Mouse (Mus musculus): Measurements from ENCODE around the gene Cfap54. TPM values are rescaled to one million over a fixed set of nuclear protein-coding genes. Genes with fewer than 3 reads are reported as not detected.

The Cfap54 gene
- polyA plus RNA-seq, 1 experiment: 0.01 TPM

GRCm38 (mm10) chr10:93035489-93035888 is 45.9 kb downstream of the Cfap54 start:
- H3K27me3 ChIP-seq (ENCODE audit: control insufficient read depth, insufficient read depth, insufficient read length): no peaks in the 10 kb centered on the region
- H3K79me2 ChIP-seq (ENCODE audit: control insufficient read depth, insufficient read depth): no peaks in the 10 kb centered on the region
- H3K36me3 ChIP-seq (ENCODE audit: control insufficient read depth, insufficient read depth): no peaks in the 10 kb centered on the region
- H3K4me3 ChIP-seq (ENCODE audit: insufficient read depth, poor library complexity, severe bottlenecking): no peak overlapping the region
- TF ChIP-seq CEBPB (IDR thresholded peaks at IDR 0.05; ENCODE audit: low read depth) (no peak), USF1 (IDR thresholded peaks at IDR 0.05; ENCODE audit: low read depth) (no peak), MYOD1 (IDR thresholded peaks at IDR 0.05; ENCODE audit: control insufficient read depth, insufficient read length, low read depth) (no peak), CTCF (IDR thresholded peaks at IDR 0.05; ENCODE audit: control insufficient read depth, insufficient read depth, insufficient read length) (no peak), FOSL1 (IDR thresholded peaks at IDR 0.05; ENCODE audit: insufficient read depth, low read length, poor library complexity, severe bottlenecking) (no peak), MYOG (IDR thresholded peaks at IDR 0.05; ENCODE audit: control insufficient read depth, extremely low read depth, insufficient read length) (no peak), MAX (IDR thresholded peaks at IDR 0.05) (no peak)
- no peak overlapping the region for H3ac ChIP-seq (ENCODE audit: control insufficient read depth, insufficient read length, low read depth)
- H3K79me3 ChIP-seq (ENCODE audit: low read depth): no peaks in the 10 kb centered on the region

GRCm38 (mm10) chr10:93023295-93023694 is 58.1 kb downstream of the Cfap54 start:
- no peak for TF ChIP-seq MAX (IDR thresholded peaks at IDR 0.05)
- TF ChIP-seq USF1 (IDR thresholded peaks at IDR 0.05; ENCODE audit: low read depth): no peak
- TF ChIP-seq MYOD1 (IDR thresholded peaks at IDR 0.05; ENCODE audit: control insufficient read depth, insufficient read length, low read depth): no peak
- TF ChIP-seq CEBPB (IDR thresholded peaks at IDR 0.05; ENCODE audit: low read depth): no peak
- TF ChIP-seq FOSL1 (IDR thresholded peaks at IDR 0.05; ENCODE audit: insufficient read depth, low read length, poor library complexity, severe bottlenecking): no peak
- no peak for TF ChIP-seq MYOG (IDR thresholded peaks at IDR 0.05; ENCODE audit: control insufficient read depth, extremely low read depth, insufficient read length)
- TF ChIP-seq CTCF (IDR thresholded peaks at IDR 0.05; ENCODE audit: control insufficient read depth, insufficient read depth, insufficient read length): no peak
- Histone ChIP-seq H3K36me3 (ENCODE audit: control insufficient read depth, insufficient read depth) (no peaks in the 10 kb centered on the region), H3ac (ENCODE audit: control insufficient read depth, insufficient read length, low read depth) (no peak overlapping the region), H3K79me3 (ENCODE audit: low read depth) (no peaks in the 10 kb centered on the region), H3K79me2 (ENCODE audit: control insufficient read depth, insufficient read depth) (no peaks in the 10 kb centered on the region), H3K27me3 (ENCODE audit: control insufficient read depth, insufficient read depth, insufficient read length) (peaks cover 3% of the 10 kb centered on the region), H3K4me3 (ENCODE audit: insufficient read depth, poor library complexity, severe bottlenecking) (no peak overlapping the region)

- no peaks in the 10 kb centered on the region for H3K36me3 ChIP-seq (ENCODE audit: control insufficient read depth, insufficient read depth)
- no peaks in the 10 kb centered on the region for H3K79me2 ChIP-seq (ENCODE audit: control insufficient read depth, insufficient read depth)
- TF ChIP-seq MYOG (IDR thresholded peaks at IDR 0.05; ENCODE audit: control insufficient read depth, extremely low read depth, insufficient read length) (no peak), CTCF (IDR thresholded peaks at IDR 0.05; ENCODE audit: control insufficient read depth, insufficient read depth, insufficient read length) (peak; percentile 2)
- no peak overlapping the region for H3K4me3 ChIP-seq (ENCODE audit: insufficient read depth, poor library complexity, severe bottlenecking)
- H3K27me3 ChIP-seq (ENCODE audit: control insufficient read depth, insufficient read depth, insufficient read length): no peaks in the 10 kb centered on the region
- no peaks in the 10 kb centered on the region for H3K79me3 ChIP-seq (ENCODE audit: low read depth)
- H3ac ChIP-seq (ENCODE audit: control insufficient read depth, insufficient read length, low read depth): no peak overlapping the region
Observed at GRCm38 (mm10) chr10:93014059-93014795, 67.2 kb downstream of the Cfap54 start.

- Histone ChIP-seq H3ac (ENCODE audit: control insufficient read depth, insufficient read length, low read depth) (no peak overlapping the region), H3K4me3 (ENCODE audit: insufficient read depth, poor library complexity, severe bottlenecking) (no peak overlapping the region), H3K79me2 (ENCODE audit: control insufficient read depth, insufficient read depth) (no peaks in the 10 kb centered on the region), H3K36me3 (ENCODE audit: control insufficient read depth, insufficient read depth) (no peaks in the 10 kb centered on the region), H3K27me3 (ENCODE audit: control insufficient read depth, insufficient read depth, insufficient read length) (no peaks in the 10 kb centered on the region), H3K79me3 (ENCODE audit: low read depth) (no peaks in the 10 kb centered on the region)
- no peak for TF ChIP-seq MYOG (IDR thresholded peaks at IDR 0.05; ENCODE audit: control insufficient read depth, extremely low read depth, insufficient read length)
- TF ChIP-seq MAX (IDR thresholded peaks at IDR 0.05): no peak
- no peak for TF ChIP-seq USF1 (IDR thresholded peaks at IDR 0.05; ENCODE audit: low read depth)
- no peak for TF ChIP-seq CTCF (IDR thresholded peaks at IDR 0.05; ENCODE audit: control insufficient read depth, insufficient read depth, insufficient read length)
- no peak for TF ChIP-seq CEBPB (IDR thresholded peaks at IDR 0.05; ENCODE audit: low read depth)
- no peak for TF ChIP-seq FOSL1 (IDR thresholded peaks at IDR 0.05; ENCODE audit: insufficient read depth, low read length, poor library complexity, severe bottlenecking)
Observed at GRCm38 (mm10) chr10:93011085-93011484, 70.3 kb downstream of the Cfap54 start.

DNA sequence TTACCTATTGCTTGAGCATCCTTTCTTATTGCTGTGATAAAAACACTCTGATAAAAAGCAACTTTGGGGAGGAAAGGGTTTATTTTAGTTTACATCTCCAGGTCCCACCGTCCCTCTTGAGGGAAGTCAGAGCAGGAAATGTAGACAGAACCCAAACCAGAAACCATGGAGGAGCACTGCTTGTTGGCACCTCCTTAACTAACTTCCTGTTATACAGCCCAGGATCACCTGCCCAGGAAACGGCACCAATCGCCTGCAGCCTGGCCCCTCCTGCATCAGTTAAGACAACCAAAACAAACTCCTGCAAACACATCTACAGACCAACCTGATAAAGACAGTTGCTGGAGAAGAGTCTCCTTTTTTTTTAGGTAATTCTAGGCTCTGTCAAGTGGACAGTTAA is 74.4 kb downstream of the Cfap54 start:
- TF ChIP-seq MAX (IDR thresholded peaks at IDR 0.05) (no peak), FOSL1 (IDR thresholded peaks at IDR 0.05; ENCODE audit: insufficient read depth, low read length, poor library complexity, severe bottlenecking) (no peak), USF1 (IDR thresholded peaks at IDR 0.05; ENCODE audit: low read depth) (no peak), MYOD1 (IDR thresholded peaks at IDR 0.05; ENCODE audit: control insufficient read depth, insufficient read length, low read depth) (no peak), MYOG (IDR thresholded peaks at IDR 0.05; ENCODE audit: control insufficient read depth, extremely low read depth, insufficient read length) (no peak), CTCF (IDR thresholded peaks at IDR 0.05; ENCODE audit: control insufficient read depth, insufficient read depth, insufficient read length) (no peak), CEBPB (IDR thresholded peaks at IDR 0.05; ENCODE audit: low read depth) (no peak)
- no peaks in the 10 kb centered on the region for H3K79me2 ChIP-seq (ENCODE audit: control insufficient read depth, insufficient read depth)
- no peak overlapping the region for H3ac ChIP-seq (ENCODE audit: control insufficient read depth, insufficient read length, low read depth)
- H3K27me3 ChIP-seq (ENCODE audit: control insufficient read depth, insufficient read depth, insufficient read length): no peaks in the 10 kb centered on the region
- H3K36me3 ChIP-seq (ENCODE audit: control insufficient read depth, insufficient read depth): no peaks in the 10 kb centered on the region
- no peak overlapping the region for H3K4me3 ChIP-seq (ENCODE audit: insufficient read depth, poor library complexity, severe bottlenecking)
- no peaks in the 10 kb centered on the region for H3K79me3 ChIP-seq (ENCODE audit: low read depth)

- Histone ChIP-seq H3K27me3 (ENCODE audit: control insufficient read depth, insufficient read depth, insufficient read length) (no peaks in the 10 kb centered on the region), H3K79me2 (ENCODE audit: control insufficient read depth, insufficient read depth) (no peaks in the 10 kb centered on the region), H3K79me3 (ENCODE audit: low read depth) (no peaks in the 10 kb centered on the region), H3ac (ENCODE audit: control insufficient read depth, insufficient read length, low read depth) (no peak overlapping the region), H3K36me3 (ENCODE audit: control insufficient read depth, insufficient read depth) (no peaks in the 10 kb centered on the region), H3K4me3 (ENCODE audit: insufficient read depth, poor library complexity, severe bottlenecking) (no peak overlapping the region)
- TF ChIP-seq FOSL1 (IDR thresholded peaks at IDR 0.05; ENCODE audit: insufficient read depth, low read length, poor library complexity, severe bottlenecking) (no peak), CEBPB (IDR thresholded peaks at IDR 0.05; ENCODE audit: low read depth) (no peak), MYOD1 (IDR thresholded peaks at IDR 0.05; ENCODE audit: control insufficient read depth, insufficient read length, low read depth) (no peak), CTCF (IDR thresholded peaks at IDR 0.05; ENCODE audit: control insufficient read depth, insufficient read depth, insufficient read length) (no peak), MYOG (IDR thresholded peaks at IDR 0.05; ENCODE audit: control insufficient read depth, extremely low read depth, insufficient read length) (no peak), USF1 (IDR thresholded peaks at IDR 0.05; ENCODE audit: low read depth) (no peak)
Observed at GRCm38 (mm10) chr10:93006405-93006804, 75.0 kb downstream of the Cfap54 start.

All from C2C12 (cell line).